Comparison of ENCODE assay signal across 25 mouse cellular contexts in the genomic region with DNA sequence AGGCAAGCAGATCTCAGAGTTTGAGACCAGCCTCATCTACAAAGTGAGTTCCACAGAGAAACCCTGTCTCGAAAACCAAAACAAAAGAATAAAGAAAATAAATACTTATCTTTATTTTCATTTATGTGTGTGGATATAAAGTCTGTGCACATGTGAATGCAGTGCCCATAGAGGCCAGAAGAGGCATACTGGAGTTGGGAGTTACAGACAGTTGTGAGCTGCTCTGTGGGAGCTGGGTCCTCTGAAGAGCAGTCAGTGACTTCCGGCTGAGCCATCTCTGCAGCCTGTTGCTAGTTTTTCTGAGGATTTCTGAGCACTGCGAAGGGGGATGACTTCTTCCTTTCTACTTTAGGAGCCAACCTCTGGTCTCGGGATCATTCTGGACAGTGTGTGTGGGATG. TPM values are rescaled to one million over a fixed set of nuclear protein-coding genes. Genes with fewer than 3 reads are reported as not detected.
DNase-seq lines count a peak whose midpoint lies in the region; ATAC-seq and TF ChIP-seq lines count a peak whose summit lies in the region.
"Had no signal": no experiment of that assay in that cellular context is flagged by ENCODE, and none has a peak within 500 bp of the region (broad histone marks: within the 10 kb centered on the region; RNA-seq: fewer than 3 reads in every experiment).

No protein-coding gene starts in this region.

- peak; percentile 22 for DNase-seq in adrenal gland, postnatal 14 days
- DNase-seq in adrenal gland, postnatal 10 days, result no peak
- DNase-seq in layer of hippocampus, adult 2 months (ENCODE audit: low spot score in 2 of 2), result no peak
- DNase-seq in layer of hippocampus, postnatal 25 days (ENCODE audit: extremely low spot score in 1 of 2, low spot score in 1 of 2), result no peak
- DNase-seq in A20 (ENCODE audit: low read depth, low spot score) (peak; percentile 11), MN1 (ENCODE audit: low spot score) (no peak)
- no peak for DNase-seq in cerebellum, adult 8-10 months
- DNase-seq: cerebellum, postnatal 25 days; heart, adult 11 months; kidney, adult 11 months; kidney, postnatal 4 days; layer of hippocampus, postnatal 36 days; liver, embryonic 13.5 days; spleen, adult 18-20 months; thymus, postnatal 25 days had no signal

- H3K4me3 ChIP-seq in layer of hippocampus, adult 2 months, result no peak overlapping the region
- H3K4me3 ChIP-seq: forebrain, embryonic 12.5 days; heart, embryonic 15.5 days; limb, embryonic 10.5 days; liver, embryonic 13.5 days; neural tube, embryonic 13.5 days had no signal

- peak; percentile 45 for TF ChIP-seq CTCF in layer of hippocampus, adult 2 months (conservative IDR thresholded peaks at IDR 0.05)

- H3K27ac ChIP-seq in layer of hippocampus, adult 2 months, result no peak overlapping the region
- H3K27ac ChIP-seq: forebrain, embryonic 12.5 days; heart, embryonic 15.5 days; limb, embryonic 10.5 days; liver, embryonic 13.5 days; macrophage; neural tube, embryonic 13.5 days had no signal

- 0 out of 2 replicates have a peak, but pooled peaks have one; percentile 36 for ATAC-seq in erythroblast, adult 5-6 weeks (replicated peaks; ENCODE audit: low FRiP score, poor library complexity, severe bottlenecking)
- ATAC-seq: activated CD4-positive, CD25-positive, alpha-beta regulatory T cell, adult 4 months; midbrain, embryonic 16.5 days had no signal

RNA-seq across cellular contexts. Expression of a gene that starts 29.9 kb away (rescaled TPM):
- 38.2 and 40.5 TPM in 2 replicates for total RNA-seq in adrenal gland, postnatal 14 days (2021)
- total RNA-seq in adrenal gland, postnatal 10 days (2021), result 10 to 100 TPM; 37.9 to 45.3 TPM
- total RNA-seq in layer of hippocampus, adult 2 months (2021), result 10 to 100 TPM; 19.0 to 25.9 TPM
- 10 to 100 TPM; 18.7 to 22.0 TPM for total RNA-seq in layer of hippocampus, postnatal 25 days (2021)
- total RNA-seq in erythroblast, adult 5-6 weeks (2015; ENCODE audit: low replicate concordance), result 14.8 and 22.5 TPM in 2 replicates
- total RNA-seq in erythroblast, adult 5-6 weeks (2017; ENCODE audit: low replicate concordance), result 5.1 and 7.0 TPM in 2 replicates

RNA-seq across cellular contexts. Expression of a gene that starts 30.0 kb away (rescaled TPM):
- 46.2 and 48.1 TPM in 2 replicates for total RNA-seq in adrenal gland, postnatal 14 days (2021)
- total RNA-seq in adrenal gland, postnatal 10 days (2021), result 10 to 100 TPM; 43.4 to 46.2 TPM
- 10 to 100 TPM; 22.1 to 22.2 TPM for total RNA-seq in layer of hippocampus, adult 2 months (2021)
- 10 to 100 TPM; 24.3 to 25.7 TPM for total RNA-seq in layer of hippocampus, postnatal 25 days (2021)
- 1.2 and 1.7 TPM in 2 replicates for total RNA-seq in erythroblast, adult 5-6 weeks (2015; ENCODE audit: low replicate concordance)
- total RNA-seq in erythroblast, adult 5-6 weeks (2017; ENCODE audit: low replicate concordance), result 2.8 and 3.0 TPM in 2 replicates

RNA-seq across cellular contexts. Expression of a gene that starts 35.3 kb away (rescaled TPM):
- total RNA-seq in adrenal gland, postnatal 14 days (2021), result not detected in 2 replicates
- total RNA-seq in adrenal gland, postnatal 10 days (2021), result not detected
- total RNA-seq in layer of hippocampus, adult 2 months (2021), result not detected
- not detected for total RNA-seq in layer of hippocampus, postnatal 25 days (2021)
- not detected in 2 replicates for total RNA-seq in erythroblast, adult 5-6 weeks (2015; ENCODE audit: low replicate concordance)
- not detected in 2 replicates for total RNA-seq in erythroblast, adult 5-6 weeks (2017; ENCODE audit: low replicate concordance)
- total RNA-seq: adrenal gland, postnatal 4 days; G1E; layer of hippocampus, postnatal 36 days had no signal

RNA-seq across cellular contexts. Expression of a gene that starts 43.0 kb away (rescaled TPM):
- total RNA-seq in adrenal gland, postnatal 14 days (2021), result 73.2 and 80.6 TPM in 2 replicates
- total RNA-seq in adrenal gland, postnatal 10 days (2021), result 10 to 100 TPM; 70.9 to 89.7 TPM
- total RNA-seq in layer of hippocampus, adult 2 months (2021), result 100 to 1,000 TPM; 287 to 288 TPM
- total RNA-seq in layer of hippocampus, postnatal 25 days (2021), result 100 to 1,000 TPM; 249 to 278 TPM
- 5.2 and 7.3 TPM in 2 replicates for total RNA-seq in erythroblast, adult 5-6 weeks (2015; ENCODE audit: low replicate concordance)
- 7.4 and 9.3 TPM in 2 replicates for total RNA-seq in erythroblast, adult 5-6 weeks (2017; ENCODE audit: low replicate concordance)

RNA-seq across cellular contexts. Expression of a gene that starts 47.9 kb away (rescaled TPM):
- total RNA-seq in adrenal gland, postnatal 14 days (2021), result 87.9 and 89.3 TPM in 2 replicates
- 100 to 1,000 TPM in 1 of 2 experiments, 10 to 100 TPM in 1; 97.5 to 111 TPM for total RNA-seq in adrenal gland, postnatal 10 days (2021)
- total RNA-seq in layer of hippocampus, adult 2 months (2021), result 100 to 1,000 TPM; 112 to 120 TPM
- 100 to 1,000 TPM; 102 to 110 TPM for total RNA-seq in layer of hippocampus, postnatal 25 days (2021)
- total RNA-seq in erythroblast, adult 5-6 weeks (2015; ENCODE audit: low replicate concordance), result 0.84 and 1.5 TPM in 2 replicates
- total RNA-seq in erythroblast, adult 5-6 weeks (2017; ENCODE audit: low replicate concordance), result 4.7 and 5.8 TPM in 2 replicates

Comparison
In these comparisons a context has a peak if more than half of its experiments do, and no peak if none do; other contexts are left out.
1. DNase-seq: peak in adrenal gland, postnatal 14 days (single experiment) and A20 (single experiment); none in adrenal gland, postnatal 10 days (single experiment), layer of hippocampus, adult 2 months (0 of 2), layer of hippocampus, postnatal 25 days (0 of 2), cerebellum, adult 8-10 months (single experiment) and MN1 (single experiment).
2. RNA of a gene that starts 30.0 kb away (total RNA-seq): 43.4 to 46.2 TPM in adrenal gland, postnatal 10 days, 46.2 to 48.1 TPM in adrenal gland, postnatal 14 days, 24.3 to 25.7 TPM in layer of hippocampus, postnatal 25 days and 22.1 to 22.2 TPM in layer of hippocampus, adult 2 months; 1.2 to 3.0 TPM in erythroblast, adult 5-6 weeks; every median in the first group is over 4 times any median in the second.